In genomic region chr12:78133341-78133740, GRCm38 (mm10) we compare ENCODE assay signal across 10 mouse cellular contexts.
A peak's percentile ranks its signal among the peaks of the same experiment; 100 is the strongest.
DNase-seq lines count a peak whose midpoint lies in the region; TF ChIP-seq lines count a peak whose summit lies in the region.
"Had no signal": no experiment of that assay in that cellular context is flagged by ENCODE, and none has a peak within 500 bp of the region (broad histone marks: within the 10 kb centered on the region; RNA-seq: fewer than 3 reads in every experiment).

No protein-coding gene starts in this region.

- no peaks in the 10 kb centered on the region for H3K27me3 ChIP-seq in kidney, adult 2 months (replicated peaks; ENCODE audit: control insufficient read depth, insufficient read depth, low read length)
- no peaks in the 10 kb centered on the region for H3K27me3 ChIP-seq in limb, embryonic 10.5 days (ENCODE audit: low read depth, poor library complexity, severe bottlenecking)

- peaks cover 18% of the 10 kb centered on the region for H3K4me1 ChIP-seq in kidney, adult 2 months (ENCODE audit: control insufficient read depth, insufficient read depth, low read length)
- 0 out of 2 replicates have a peak, but pooled peaks cover 2% of the 10 kb centered on the region for H3K4me1 ChIP-seq in limb, embryonic 10.5 days
- no peaks in the 10 kb centered on the region for H3K4me1 ChIP-seq in lung, adult 2 months (ENCODE audit: control insufficient read depth, insufficient read depth, low read length)

- no peak overlapping the region for H3K4me3 ChIP-seq in kidney, adult 2 months (ENCODE audit: insufficient read depth, low read depth, low read length)
- H3K4me3 ChIP-seq in limb, embryonic 10.5 days, result no peak overlapping the region
- H3K4me3 ChIP-seq in lung, adult 2 months (replicated peaks; ENCODE audit: extremely low read depth, low read depth, low read length), result no peak overlapping the region

- DNase-seq in kidney, adult 2 months, result no peak
- no peak for DNase-seq in kidney, adult 18-20 months
- peak; percentile 3 for DNase-seq in cerebellum, adult 11 months
- DNase-seq in cerebellum, adult 9-11 months, result peak; percentile 41
- DNase-seq in heart, postnatal 10 days, result peak; percentile 27 to 48
- no peak for DNase-seq in limb, embryonic 10.5 days (ENCODE audit: low spot score)
- DNase-seq in lung, adult 2 months, result no peak
- DNase-seq: kidney, adult 9 months; thymus, adult 2 months had no signal

- no peaks in the 10 kb centered on the region for H3K36me3 ChIP-seq in kidney, adult 2 months (ENCODE audit: control insufficient read depth, insufficient read depth, low read length)
- H3K36me3 ChIP-seq in limb, embryonic 10.5 days, result no peaks in the 10 kb centered on the region

- 78% methylated on average over 9 of the region's 9 CpGs for WGBS in kidney, adult 2 months
- WGBS in limb, embryonic 10.5 days, result 73% methylated on average over 9 of the region's 9 CpGs
- WGBS in lung, adult 2 months, result 84% methylated on average over 9 of the region's 9 CpGs

- intact Hi-C loops in heart, postnatal 10 days (cut with DNase I), result no loop called here

- no peaks in the 10 kb centered on the region for H3K9me3 ChIP-seq in limb, embryonic 10.5 days (replicated peaks)

- no peak for TF ChIP-seq POLR2A in kidney, adult 2 months (IDR thresholded peaks at IDR 0.05; ENCODE audit: low read depth, low read length)
- TF ChIP-seq POLR2A in lung, adult 2 months (IDR thresholded peaks at IDR 0.05; ENCODE audit: borderline replicate concordance, extremely low read depth, low read depth, low read length), result no peak

- peak overlapping the region; percentile 35; the same call in 1 of the 2 replicates for H3K27ac ChIP-seq in kidney, adult 2 months (ENCODE audit: insufficient read depth, low read depth, low read length)
- H3K27ac ChIP-seq in limb, embryonic 10.5 days, result no peak overlapping the region
- H3K27ac ChIP-seq: liver, embryonic 14.5 days had no signal

- no peak for TF ChIP-seq CTCF in kidney, adult 2 months (conservative IDR thresholded peaks at IDR 0.05; ENCODE audit: insufficient read depth, insufficient read length, low read depth, low read length)
- no peak for TF ChIP-seq CTCF in lung, adult 2 months (IDR thresholded peaks at IDR 0.05; ENCODE audit: insufficient read depth, low read length)

Comparison
In these comparisons a context has a peak if more than half of its experiments do, and no peak if none do; other contexts are left out.
1. DNase-seq: peak in cerebellum, adult 11 months (single experiment), cerebellum, adult 9-11 months (single experiment) and heart, postnatal 10 days (2 of 2); none in kidney, adult 2 months (single experiment), kidney, adult 18-20 months (single experiment), limb, embryonic 10.5 days (single experiment) and lung, adult 2 months (single experiment).